Mouse (Mus musculus) megakaryocyte progenitor cell, adult 5-6 weeks (primary cell): ENCODE data around the gene Trim34b. TPM values are rescaled to one million over a fixed set of nuclear protein-coding genes. Genes with fewer than 3 reads are reported as not detected.
"Not testable (repeated sequence)": the region's sequence is repeated elsewhere in the genome, so short reads cannot be mapped to it uniquely, and the experiment has no call there.

Experiments
- ATAC-seq: replicated peaks from 2 replicates; pipeline ENCODE4 v1.8.0; 2016; ENCODE audit warnings: mild to moderate bottlenecking, moderate TSS enrichment, inconsistent platforms; ENCODE audit not compliant: poor library complexity
- total RNA-seq, 2 experiments: library from RNA; stranded (forward) in 1 of 2; stranded (reverse) in 1 of 2; fragments of 157-497, 149-512 nt in 1 of 2; fragments of 200-1000 nt in 1 of 2; gene quantifications; 2 replicates each; pipeline versions ENCODE4 v1.2.3 to v1.2.4; 2015 to 2017

Gene Trim34b
- total RNA-seq (2015), result 0.17 and 0.32 TPM in 2 replicates
- 0.10 and 0.87 TPM in 2 replicates for total RNA-seq (2017)

- ATAC-seq, result not testable (repeated sequence)
These were observed at the start of gene Trim34b for GRCm38 (mm10) chr7:104329171-104329570. Trim34b (plus strand) TSS chr7:104329471.

GRCm38 (mm10) chr7:104287576-104288443, 41.5 kb upstream of the Trim34b start, which contains the start of gene Trim5:
Trim5 (minus strand) TSS chr7:104288094.
- peak; percentile 99 for ATAC-seq

GRCm38 (mm10) chr7:104290641-104291040, 38.6 kb upstream of the Trim34b start:
- ATAC-seq, result no peak

- no peak for ATAC-seq
These were observed 37.5 kb upstream of the Trim34b start for GRCm38 (mm10) chr7:104291638-104292400.

GRCm38 (mm10) chr7:104314796-104315353, 14.4 kb upstream of the Trim34b start:
- ATAC-seq, result peak; percentile 70

- peak; percentile 89 for ATAC-seq
These were observed 13.7 kb upstream of the Trim34b start, which contains the start of gene Trim12a for GRCm38 (mm10) chr7:104315369-104316080. Trim12a (minus strand) TSS chr7:104315466.

GRCm38 (mm10) chr7:104322028-104322427, 7.2 kb upstream of the Trim34b start:
- ATAC-seq, result no peak

- ATAC-seq, result peak; percentile 34; the same call in 1 of the 2 replicates
These were observed 6.3 kb downstream of the Trim34b start for GRCm38 (mm10) chr7:104335547-104335946.

- not testable (repeated sequence) for ATAC-seq
These were observed 11.5 kb downstream of the Trim34b start for GRCm38 (mm10) chr7:104340744-104341143.

GRCm38 (mm10) chr7:104348043-104348442, 18.8 kb downstream of the Trim34b start:
- peak; percentile 72 for ATAC-seq

GRCm38 (mm10) chr7:104352717-104353599, 23.7 kb downstream of the Trim34b start, which contains the start of gene Trim12c:
Trim12c (minus strand) TSS chr7:104353362.
- peak; percentile 96 for ATAC-seq

GRCm38 (mm10) chr7:104353600-104353967, 24.3 kb downstream of the Trim34b start:
- ATAC-seq, result peak; percentile 32

- ATAC-seq, result peak; percentile 43
These were observed 37.1 kb downstream of the Trim34b start for GRCm38 (mm10) chr7:104366339-104366738.

- peak; percentile 91 for ATAC-seq
These were observed 40.6 kb downstream of the Trim34b start, which contains the start of gene Trim30b for GRCm38 (mm10) chr7:104369736-104370414. Trim30b (minus strand) TSS chr7:104369884.

Other genes with a start within 250 kb of the Trim34b start
- gene Olfr645, start 244.0 kb upstream of the Trim34b start, total RNA-seq (2015), result not detected in 2 replicates
- gene Olfr645, start 244.0 kb upstream of the Trim34b start, total RNA-seq (2017), result not detected in 2 replicates
- not detected in 2 replicates for gene Olfr646, start 224.6 kb upstream of the Trim34b start, total RNA-seq (2015)
- not detected in 2 replicates for gene Olfr646, start 224.6 kb upstream of the Trim34b start, total RNA-seq (2017)
- gene Ubqln5, start 199.6 kb upstream of the Trim34b start, total RNA-seq (2015), result not detected in 2 replicates
- gene Ubqln5, start 199.6 kb upstream of the Trim34b start, total RNA-seq (2017), result not detected in 2 replicates
- not detected in 2 replicates for gene Olfr643, start 192.1 kb upstream of the Trim34b start, total RNA-seq (2015)
- gene Olfr643, start 192.1 kb upstream of the Trim34b start, total RNA-seq (2017), result not detected in 2 replicates
- not detected in 2 replicates for gene Ubqln3, start 186.2 kb upstream of the Trim34b start, total RNA-seq (2015)
- not detected in 2 replicates for gene Ubqln3, start 186.2 kb upstream of the Trim34b start, total RNA-seq (2017)
- not detected in 2 replicates for gene Ubqlnl, start 178.9 kb upstream of the Trim34b start, total RNA-seq (2015)
- not detected in 2 replicates for gene Ubqlnl, start 178.9 kb upstream of the Trim34b start, total RNA-seq (2017)
- 0.15 TPM in 1 of 2 replicates, not detected in the other for gene Olfm5, start 164.6 kb upstream of the Trim34b start, total RNA-seq (2015)
- 0.17 TPM in 1 of 2 replicates, not detected in the other for gene Olfm5, start 164.6 kb upstream of the Trim34b start, total RNA-seq (2017)
- gene Olfr648, start 146.1 kb upstream of the Trim34b start, total RNA-seq (2015), result not detected in 2 replicates
- gene Olfr648, start 146.1 kb upstream of the Trim34b start, total RNA-seq (2017), result not detected in 2 replicates
- gene Olfr649, start 133.5 kb upstream of the Trim34b start, total RNA-seq (2015), result not detected in 2 replicates
- not detected in 2 replicates for gene Olfr649, start 133.5 kb upstream of the Trim34b start, total RNA-seq (2017)
- gene Trim6, start 110.7 kb upstream of the Trim34b start, total RNA-seq (2015), result 2.3 and 3.7 TPM in 2 replicates
- 2.1 and 2.5 TPM in 2 replicates for gene Trim6, start 110.7 kb upstream of the Trim34b start, total RNA-seq (2017)
- 8.6 and 10.9 TPM in 2 replicates for gene Trim34a, start 85.0 kb upstream of the Trim34b start, total RNA-seq (2015)
- gene Trim34a, start 85.0 kb upstream of the Trim34b start, total RNA-seq (2017), result 10.4 and 16.4 TPM in 2 replicates
- gene Trim5, start 41.4 kb upstream of the Trim34b start, total RNA-seq (2015), result 4.7 and 5.3 TPM in 2 replicates
- 6.9 and 8.0 TPM in 2 replicates for gene Trim5, start 41.4 kb upstream of the Trim34b start, total RNA-seq (2017)
- gene Trim12a, start 14.0 kb upstream of the Trim34b start, total RNA-seq (2015), result 47.7 and 58.0 TPM in 2 replicates
- 63.9 and 69.0 TPM in 2 replicates for gene Trim12a, start 14.0 kb upstream of the Trim34b start, total RNA-seq (2017)
- 13.4 and 14.2 TPM in 2 replicates for gene Trim12c, start 23.9 kb downstream of the Trim34b start, total RNA-seq (2015)
- gene Trim12c, start 23.9 kb downstream of the Trim34b start, total RNA-seq (2017), result 23.5 and 30.1 TPM in 2 replicates
- 0.61 and 2.0 TPM in 2 replicates for gene Trim30b, start 40.4 kb downstream of the Trim34b start, total RNA-seq (2015)
- 1.5 and 1.8 TPM in 2 replicates for gene Trim30b, start 40.4 kb downstream of the Trim34b start, total RNA-seq (2017)
- gene Trim30c, start 71.4 kb downstream of the Trim34b start, total RNA-seq (2015), result 0.12 and 0.52 TPM in 2 replicates
- gene Trim30c, start 71.4 kb downstream of the Trim34b start, total RNA-seq (2017), result 0.29 and 1.0 TPM in 2 replicates
- gene Trim30a, start 135.7 kb downstream of the Trim34b start, total RNA-seq (2015), result 38.5 and 40.9 TPM in 2 replicates
- gene Trim30a, start 135.7 kb downstream of the Trim34b start, total RNA-seq (2017), result 29.1 and 29.4 TPM in 2 replicates
- 11.5 and 13.9 TPM in 2 replicates for gene Trim30d, start 178.4 kb downstream of the Trim34b start, total RNA-seq (2015)
- gene Trim30d, start 178.4 kb downstream of the Trim34b start, total RNA-seq (2017), result 8.7 and 10.7 TPM in 2 replicates
- not detected in 2 replicates for gene Olfr651, start 220.7 kb downstream of the Trim34b start, total RNA-seq (2015)
- not detected in 2 replicates for gene Olfr651, start 220.7 kb downstream of the Trim34b start, total RNA-seq (2017)
- gene Olfr652, start 231.4 kb downstream of the Trim34b start, total RNA-seq (2015), result not detected in 2 replicates
- gene Olfr652, start 231.4 kb downstream of the Trim34b start, total RNA-seq (2017), result not detected in 2 replicates
- gene Olfr653, start 247.8 kb downstream of the Trim34b start, total RNA-seq (2015), result not detected in 2 replicates
- not detected in 2 replicates for gene Olfr653, start 247.8 kb downstream of the Trim34b start, total RNA-seq (2017)